Mouse (Mus musculus): ENCODE measurements around the gene Fkbp11.

Gene Fkbp11

DNA sequence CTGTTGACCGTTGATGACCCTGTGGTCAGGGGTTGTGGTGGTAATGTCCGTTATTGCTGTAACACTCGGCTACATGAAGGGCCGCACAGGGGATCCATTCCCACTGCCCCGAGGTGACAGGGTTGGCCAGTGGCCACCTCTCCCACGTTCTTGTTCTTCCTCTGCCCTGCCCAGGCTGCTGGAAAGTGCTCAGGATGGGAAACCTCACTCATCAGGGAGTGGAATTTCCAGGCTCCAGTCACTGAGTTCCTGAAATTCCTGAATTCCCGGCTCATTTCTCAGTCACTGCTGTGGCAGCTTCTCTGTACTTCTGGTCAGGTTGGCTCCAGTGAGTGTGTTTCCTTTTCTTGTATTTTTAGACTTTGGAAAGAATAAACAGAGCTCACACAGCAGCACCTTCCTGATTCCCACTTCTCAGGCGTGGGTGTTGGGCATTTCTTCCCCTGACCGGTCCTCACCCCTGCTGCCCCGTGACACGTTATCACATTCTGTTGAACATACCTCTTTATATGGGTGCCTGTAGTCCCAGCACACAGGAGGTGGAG lies 35.8 kb downstream of the Fkbp11 start:
- no peak for DNase-seq (ENCODE audit: low spot score)

DNA sequence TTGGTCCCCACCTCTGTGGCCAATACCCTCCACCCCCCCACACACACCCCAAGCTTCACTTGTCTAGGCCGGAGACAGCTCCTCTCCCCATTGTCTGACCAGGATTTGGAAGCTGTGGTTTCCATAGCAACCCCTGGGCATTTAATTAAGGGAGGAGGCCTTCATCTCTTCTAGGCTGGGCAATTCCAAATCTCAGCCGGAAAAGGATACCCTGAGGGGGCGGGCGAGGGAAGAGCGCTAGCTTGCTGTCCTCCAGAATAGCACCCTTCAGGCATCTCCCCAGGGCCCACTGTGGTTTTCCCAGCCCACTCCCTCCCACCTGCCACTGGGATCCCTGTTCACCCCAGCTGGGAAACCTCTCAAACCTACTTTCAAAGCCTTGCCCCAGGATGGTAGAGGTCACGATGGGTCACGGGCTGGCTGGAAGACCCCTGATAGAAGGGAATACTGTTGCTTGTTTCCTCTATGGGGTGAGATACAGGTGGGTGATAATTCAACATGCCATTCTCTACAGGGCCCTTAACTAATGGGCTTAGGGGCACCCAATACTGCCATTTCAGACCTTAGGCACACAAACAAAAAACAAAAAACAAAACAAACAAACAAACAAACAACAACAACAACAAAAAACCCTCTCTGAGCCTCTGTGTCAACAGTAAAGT lies 36.4 kb downstream of the Fkbp11 start:
- no peak for DNase-seq (ENCODE audit: low spot score)

DNA sequence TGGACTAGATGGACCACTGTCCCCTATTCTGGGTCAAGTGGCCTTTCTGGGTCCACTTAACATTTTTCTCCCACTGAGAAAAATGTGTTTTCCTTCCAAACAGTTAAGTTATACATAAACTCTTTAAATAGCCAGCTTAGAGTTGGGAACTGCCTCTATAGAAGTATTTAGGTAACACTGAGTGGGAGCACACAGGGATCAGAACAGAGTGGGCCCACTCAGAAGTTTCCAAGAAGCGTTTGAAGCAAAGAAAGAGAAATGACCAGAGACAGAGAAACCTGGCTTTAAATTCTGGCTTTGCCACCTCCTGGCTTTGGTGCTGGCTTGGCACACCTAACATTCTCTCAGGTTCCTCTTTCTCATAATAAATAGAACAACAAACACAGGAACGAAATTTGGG lies 38.3 kb downstream of the Fkbp11 start:
- DNase-seq (ENCODE audit: low spot score) = no peak

DNA sequence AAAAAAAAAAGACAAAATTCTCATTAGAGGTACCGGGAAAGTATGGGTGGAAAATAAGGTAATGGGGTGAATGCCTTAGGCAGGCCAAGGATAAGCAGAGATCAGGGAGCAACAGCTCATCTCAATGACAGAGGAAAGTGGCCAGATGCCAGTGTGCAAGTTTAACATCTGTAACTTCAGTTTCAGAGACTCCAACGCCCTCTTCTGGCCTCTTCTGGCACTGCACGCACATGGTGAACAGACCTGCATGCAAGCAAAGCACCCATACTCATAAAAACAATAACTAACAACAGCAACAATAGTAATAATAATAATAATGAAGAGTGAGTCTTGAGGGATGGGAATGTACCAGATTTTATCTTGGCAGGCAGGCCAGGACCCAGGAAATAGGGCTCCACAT lies 42.1 kb downstream of the Fkbp11 start:
- DNase-seq (ENCODE audit: low spot score) = no peak

DNA sequence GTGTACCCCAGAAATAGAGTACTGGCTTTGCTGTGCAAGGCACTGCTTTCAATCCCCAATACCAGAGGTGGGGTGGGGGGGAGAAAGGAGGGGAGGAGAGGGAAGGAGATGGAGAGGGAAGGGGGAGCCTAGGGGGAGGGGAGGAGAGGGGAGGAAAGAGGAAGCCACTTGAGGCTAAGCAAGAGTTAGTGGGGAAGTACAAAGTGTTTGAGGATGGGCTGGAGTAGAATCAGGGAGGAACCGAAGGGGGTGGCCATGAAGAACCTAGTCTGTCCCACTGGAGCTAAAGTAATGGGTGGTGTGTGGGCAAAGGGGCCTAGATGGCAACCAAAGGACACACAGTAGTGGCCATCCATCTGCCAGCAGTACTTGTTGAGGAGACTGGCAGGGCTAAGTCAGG lies 44.3 kb downstream of the Fkbp11 start:
- DNase-seq (ENCODE audit: low spot score) = no peak

DNA sequence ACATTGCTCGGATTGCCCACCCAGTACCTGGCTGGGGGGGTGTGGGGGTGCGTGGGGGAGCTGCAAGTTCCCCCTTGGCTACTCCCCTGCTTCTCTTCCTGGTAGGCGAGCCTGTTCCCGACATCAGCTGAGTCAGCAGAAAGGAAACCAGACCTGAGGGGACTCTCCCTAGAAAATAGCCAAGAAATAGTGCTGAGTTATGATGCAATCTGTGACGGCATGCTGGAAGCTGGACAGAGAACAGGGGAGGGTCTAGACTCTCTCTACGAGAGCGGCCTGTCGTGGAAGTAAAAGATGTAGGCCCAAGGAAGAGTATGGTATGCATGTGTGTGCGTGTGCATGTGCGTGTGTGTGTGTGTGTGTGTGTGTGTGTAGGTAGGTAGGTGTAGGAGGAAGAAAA lies 44.8 kb downstream of the Fkbp11 start:
- DNase-seq (ENCODE audit: low spot score) = no peak

- no peak for DNase-seq (ENCODE audit: low spot score)
These were observed 46.4 kb downstream of the Fkbp11 start for GRCm38 (mm10) chr15:98681633-98682032.

DNA sequence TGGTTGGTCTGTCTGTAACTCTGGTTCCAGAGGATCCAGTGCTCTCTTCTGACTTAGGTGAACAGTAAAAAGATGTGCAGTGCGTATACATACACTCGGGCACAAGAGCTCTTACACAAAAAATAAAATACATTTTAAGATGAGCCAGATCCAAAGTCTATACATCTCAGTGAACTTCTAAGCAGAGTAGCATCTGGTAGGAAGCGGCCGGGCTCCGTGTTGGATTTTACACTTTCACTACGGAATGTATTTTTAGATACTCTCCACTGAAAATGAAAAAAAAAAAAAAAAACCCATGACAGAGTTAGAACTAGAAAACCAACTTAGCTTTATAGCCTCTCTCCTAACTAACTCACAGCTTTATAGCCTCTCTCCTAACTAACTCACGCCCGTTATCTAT lies 47.3 kb downstream of the Fkbp11 start:
- DNase-seq (ENCODE audit: low spot score) = no peak

GRCm38 (mm10) chr15:98677977-98678376 lies 50.0 kb downstream of the Fkbp11 start:
- DNase-seq (ENCODE audit: low spot score) = no peak

DNA sequence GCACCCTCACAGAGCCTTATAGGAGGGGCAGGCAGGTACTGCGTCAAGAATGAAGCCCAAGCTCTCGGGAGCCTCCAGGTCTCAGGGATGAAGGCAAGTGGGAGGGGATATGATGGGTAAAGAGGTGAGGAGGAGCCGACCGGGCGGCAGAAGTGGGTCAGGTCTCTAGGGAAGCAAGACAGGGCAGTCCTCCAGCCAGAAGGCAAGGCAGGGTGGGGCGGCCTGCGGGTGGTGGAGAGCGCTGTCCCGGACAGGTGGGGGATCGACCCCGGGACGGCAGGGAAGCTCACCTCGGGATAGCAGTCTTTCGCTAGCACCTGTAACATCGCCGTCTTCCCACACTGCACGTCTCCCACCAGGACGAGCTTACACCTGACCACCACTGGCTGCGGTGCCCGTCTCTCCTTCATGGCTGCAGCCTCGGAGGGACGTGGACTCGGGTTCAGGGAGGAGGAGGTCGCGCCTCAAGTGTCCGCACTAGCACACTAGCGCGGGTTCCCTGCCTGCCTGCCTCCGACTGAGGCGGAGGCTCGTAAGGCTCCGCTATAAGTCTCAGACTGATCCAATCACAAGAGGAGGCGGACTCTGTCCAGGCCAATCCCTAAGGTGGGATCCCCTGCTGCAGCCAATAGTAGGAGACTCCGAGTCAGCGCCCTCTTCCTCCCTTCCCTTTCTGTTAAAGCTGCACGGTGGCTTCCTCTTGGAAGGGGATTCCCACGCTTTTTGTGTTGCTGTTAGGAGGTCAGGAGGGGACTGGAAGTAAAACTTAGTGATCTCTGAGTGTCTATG lies 50.9 kb downstream of the Fkbp11 start, which contains the start of gene Rnd1:
Gene Rnd1 (minus strand): TSS at position 522 of the 789 bp plus-strand sequence.
- peak; percentile 69 for DNase-seq (ENCODE audit: low spot score)

- no peak for DNase-seq (ENCODE audit: low spot score)
These were observed 51.5 kb downstream of the Fkbp11 start for GRCm38 (mm10) chr15:98676471-98676870.

DNA sequence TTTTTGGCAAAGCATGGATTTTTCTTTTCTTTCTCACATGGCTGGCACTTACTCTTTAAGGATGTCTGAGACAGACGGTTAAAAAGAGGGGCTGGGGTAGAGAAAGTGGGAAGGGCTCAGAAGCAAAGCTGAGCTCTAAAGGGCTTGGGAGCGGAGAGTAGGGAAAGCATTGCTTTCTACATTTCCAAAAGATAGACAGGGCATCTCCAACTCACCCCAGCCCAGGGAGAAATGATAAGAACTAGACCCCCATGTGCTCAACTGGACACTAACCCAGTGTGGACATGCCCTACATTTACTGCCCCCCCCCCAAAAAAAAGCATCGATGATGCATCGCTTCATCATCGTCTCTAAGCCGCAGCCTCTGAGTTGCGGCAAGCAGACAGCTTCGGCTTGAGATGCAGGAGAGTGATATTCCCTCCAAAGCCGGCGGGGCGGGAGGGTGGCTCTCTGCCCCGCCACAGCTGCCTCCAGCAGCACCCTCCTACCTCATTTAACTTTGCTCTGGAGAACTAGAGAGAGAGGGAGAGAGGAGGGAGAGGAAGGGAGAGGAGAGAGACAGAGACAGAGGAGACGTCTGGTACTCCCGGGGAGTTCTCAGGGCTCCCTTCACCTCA lies 52.3 kb downstream of the Fkbp11 start:
- no peak for DNase-seq (ENCODE audit: low spot score)

GRCm38 (mm10) chr15:98674994-98675545 lies 52.9 kb downstream of the Fkbp11 start:
- no peak for DNase-seq (ENCODE audit: low spot score)
